Mouse (Mus musculus) MEL (cell line): ENCODE data around the gene Edar. TPM values are rescaled to one million over a fixed set of nuclear protein-coding genes. Genes with fewer than 3 reads are reported as not detected.
"Not testable (repeated sequence)": the region's sequence is repeated elsewhere in the genome, so short reads cannot be mapped to it uniquely, and the experiment has no call there.

Source experiments
- DNase-seq: peaks from one replicate; pipeline ENCODE4 v3.0.0; 2011; ENCODE audit warnings: low read depth, low spot score
- H3K27ac ChIP-seq: 2 replicates; pipeline ENCODE4 v1.5.1; 2012; ENCODE audit warnings: low read depth, mild to moderate bottlenecking, control low read depth, low read length, moderate library complexity; ENCODE audit not compliant: control insufficient read depth
- H3K27me3 ChIP-seq, 2 experiments: fragments of 150-350 bp in 1 of 2; sonication (generic) in 1 of 2; 2 replicates each; pipeline ENCODE4 v1.6.1; 2012; ENCODE audit warnings: low read length in 2 of 2, mild to moderate bottlenecking in 2 of 2, improper control_type of control experiment in 1 of 2, moderate library complexity in 1 of 2; ENCODE audit not compliant: insufficient read depth in 2 of 2, control insufficient read depth in 1 of 2
- H3K36me3 ChIP-seq, 2 experiments: 2 replicates each; pipeline ENCODE4 v1.6.1; 2012 to 2014; ENCODE audit warnings: low read length in 2 of 2, improper control_type of control experiment in 1 of 2, inconsistent platforms in 1 of 2, mild to moderate bottlenecking in 1 of 2; ENCODE audit not compliant: insufficient read depth in 2 of 2, control insufficient read depth in 1 of 2
- H3K4me1 ChIP-seq, 2 experiments: fragments of 150-350 bp in 1 of 2; sonication (generic) in 1 of 2; 2 replicates each; pipeline ENCODE4 v1.6.1; 2012; ENCODE audit warnings: low read length in 2 of 2, improper control_type of control experiment in 1 of 2, mild to moderate bottlenecking in 1 of 2; ENCODE audit not compliant: insufficient read depth in 2 of 2, control insufficient read depth in 1 of 2
- H3K4me3 ChIP-seq, 2 experiments: fragments of 150-350 bp in 1 of 2; sonication (generic) in 1 of 2; 2 replicates each; pipeline ENCODE4 v1.5.1; 2012; ENCODE audit warnings: low read depth in 2 of 2, low read length in 2 of 2, mild to moderate bottlenecking in 2 of 2, moderate library complexity in 2 of 2, control low read depth in 1 of 2, improper control_type of control experiment in 1 of 2; ENCODE audit not compliant: control insufficient read depth in 1 of 2, insufficient read depth in 1 of 2
- H3K79me2 ChIP-seq: 2 replicates; pipeline ENCODE4 v1.6.1; 2012; ENCODE audit warnings: mild to moderate bottlenecking, low read length, moderate library complexity; ENCODE audit not compliant: control insufficient read depth, poor library complexity, insufficient read depth
- H3K9ac ChIP-seq: 2 replicates; pipeline ENCODE4 v1.6.1; 2012; ENCODE audit warnings: low read depth, mild to moderate bottlenecking, control low read depth, low read length, moderate library complexity; ENCODE audit not compliant: control insufficient read depth, poor library complexity, severe bottlenecking
- H3K9me3 ChIP-seq: fragments of 150-350 bp; sonication (generic); replicated peaks from 2 replicates; pipeline ENCODE4 v1.6.1; 2012; ENCODE audit warnings: mild to moderate bottlenecking, low read length, improper control_type of control experiment, moderate library complexity; ENCODE audit not compliant: insufficient read depth
- BHLHE40 ChIP-seq: IDR thresholded peaks from 2 replicates; pipeline ENCODE4 v1.6.1; 2012; ENCODE audit warnings: low read depth, mild to moderate bottlenecking, inconsistent platforms, low read length, improper control_type of control experiment, borderline replicate concordance
- CTCF ChIP-seq, 3 experiments: IDR thresholded peaks in 2 of 3; conservative IDR thresholded peaks in 1 of 3; 2 replicates each; pipeline ENCODE4 v1.5.1; 2011 to 2012; ENCODE audit warnings: low read length in 3 of 3, low read depth in 2 of 3, mild to moderate bottlenecking in 2 of 3, improper control_type of control experiment in 1 of 3, inconsistent platforms in 1 of 3, mixed read lengths in 1 of 3, moderate library complexity in 1 of 3; ENCODE audit not compliant: control insufficient read depth in 1 of 3, insufficient read depth in 1 of 3, poor library complexity in 1 of 3, severe bottlenecking in 1 of 3
- E2F4 ChIP-seq: IDR thresholded peaks from 2 replicates; pipeline ENCODE4 v1.6.1; 2011; ENCODE audit warnings: low read depth, low read length, improper control_type of control experiment, borderline replicate concordance
- JUND ChIP-seq: IDR thresholded peaks from 2 replicates; pipeline ENCODE4 v1.6.1; 2011; ENCODE audit warnings: low read depth, mild to moderate bottlenecking, improper control_type of control experiment, low read length
- MAFK ChIP-seq: IDR thresholded peaks from 2 replicates; pipeline ENCODE4 v1.6.1; 2011; ENCODE audit warnings: low read depth, mild to moderate bottlenecking, low read length, improper control_type of control experiment, borderline replicate concordance
- NRF1 ChIP-seq: IDR thresholded peaks from 2 replicates; pipeline ENCODE4 v1.6.1; 2014; ENCODE audit warnings: low read depth, mild to moderate bottlenecking, inconsistent platforms, low read length, improper control_type of control experiment, moderate library complexity; ENCODE audit not compliant: poor library complexity, insufficient read depth, severe bottlenecking
- POLR2A ChIP-seq, 2 experiments: IDR thresholded peaks; 2 replicates each; pipeline ENCODE4 v1.6.1; 2011 to 2012; ENCODE audit warnings: low read length in 2 of 2, mild to moderate bottlenecking in 2 of 2, control low read depth in 1 of 2, improper control_type of control experiment in 1 of 2, low read depth in 1 of 2, moderate library complexity in 1 of 2; ENCODE audit not compliant: control insufficient read depth in 1 of 2, insufficient read depth in 1 of 2, poor library complexity in 1 of 2
- POLR2AphosphoS5 ChIP-seq: IDR thresholded peaks from 2 replicates; pipeline ENCODE4 v1.6.1; 2012; ENCODE audit warnings: low read depth, borderline replicate concordance, mild to moderate bottlenecking, inconsistent platforms, low read length, moderate library complexity, mixed read lengths
- RAD21 ChIP-seq: IDR thresholded peaks from 2 replicates; pipeline ENCODE4 v1.6.1; 2011; ENCODE audit warnings: mild to moderate bottlenecking, low read depth, low read length, improper control_type of control experiment
- TAL1 ChIP-seq: IDR thresholded peaks from 2 replicates; pipeline ENCODE4 v1.6.1; 2012; ENCODE audit warnings: mild to moderate bottlenecking, inconsistent platforms, low read length, moderate library complexity, mixed read lengths
- UBTF ChIP-seq: IDR thresholded peaks from 2 replicates; pipeline ENCODE4 v1.6.1; 2012; ENCODE audit warnings: low read depth, mild to moderate bottlenecking, inconsistent platforms, low read length, improper control_type of control experiment, moderate library complexity, borderline replicate concordance; ENCODE audit not compliant: insufficient read depth
- USF1 ChIP-seq: IDR thresholded peaks from 2 replicates; pipeline ENCODE4 v1.6.1; 2014; ENCODE audit warnings: low read depth, mild to moderate bottlenecking, inconsistent platforms, low read length, improper control_type of control experiment, moderate library complexity
- ZC3H11A ChIP-seq: IDR thresholded peaks from 2 replicates; pipeline ENCODE4 v1.6.1; 2012; ENCODE audit warnings: low read depth, mild to moderate bottlenecking, inconsistent platforms, low read length, improper control_type of control experiment
- polyA plus RNA-seq, 2 experiments: library from polyadenylated mRNA; stranded (reverse) in 1 of 2; unstranded in 1 of 2; fragments of >175 nt in 1 of 2; fragments of >200 nt in 1 of 2; gene quantifications; 2 replicates each; pipeline versions ENCODE4 v1.2.1 to v1.2.4; 2012; ENCODE audit warnings: low replicate concordance in 2 of 2, low read depth in 1 of 2; ENCODE audit not compliant: insufficient read length in 2 of 2, insufficient read depth in 1 of 2, missing spikeins in 1 of 2
- total RNA-seq: library from RNA; depleted of rRNA; stranded (reverse); fragments of 300-350 nt; gene quantifications from 2 replicates; pipeline ENCODE4 v1.2.3, GENCODE M21; 2012; rRNA removed

The Edar gene
- not detected in 2 replicates for total RNA-seq
- polyA plus RNA-seq, result not detected

GRCm38 (mm10) chr10:58675533-58675932 is at the start of gene Edar:
Gene Edar, minus strand, starts transcription at chr10:58675654.
- no peak for DNase-seq
- TF ChIP-seq E2F4 (no peak), CTCF (IDR thresholded peaks at IDR 0.05 in 2 of 3, conservative IDR thresholded peaks at IDR 0.05 in 1 of 3; ENCODE audit: control insufficient read depth in 1 of 3, insufficient read depth in 1 of 3, low read depth in 2 of 3, low read length in 3 of 3, poor library complexity in 1 of 3, severe bottlenecking in 1 of 3) (peak in 1 of 3 experiments; percentile 41; a peak in 3 of 6 replicates), UBTF (no peak)
- TF ChIP-seq, all 39 proteins: peak for 1
- Histone ChIP-seq H3K4me3 (no peak within 1 kb of the TSS), H3K4me1 (no peaks in the 10 kb centered on the region), H3K27me3 (no peaks in the 10 kb centered on the region), H3K9ac (no peak within 1 kb of the TSS), H3K36me3 (no peaks in the 10 kb centered on the region), H3K9me3 (no peaks in the 10 kb centered on the region), H3K27ac (no peak within 1 kb of the TSS), H3K79me2 (no peaks in the 10 kb centered on the region)

- not testable (repeated sequence) for H3K27ac ChIP-seq, H3K27me3 ChIP-seq, H3K4me3 ChIP-seq, H3K79me2 ChIP-seq, H3K4me1 ChIP-seq, DNase-seq, H3K9ac ChIP-seq, H3K9me3 ChIP-seq, H3K36me3 ChIP-seq
These were observed 42.7 kb upstream of the Edar start, which contains the start of gene Gm17542 for GRCm38 (mm10) chr10:58718110-58718509. Gene Gm17542, minus strand, starts transcription at chr10:58718210.

GRCm38 (mm10) chr10:58714789-58715148 is 39.3 kb upstream of the Edar start:
- H3K4me3 ChIP-seq, result no peak overlapping the region
- H3K79me2 ChIP-seq, result no peaks in the 10 kb centered on the region
- DNase-seq, result no peak
- H3K9ac ChIP-seq, result no peak overlapping the region
- H3K4me1 ChIP-seq, result no peaks in the 10 kb centered on the region
- H3K27me3 ChIP-seq, result no peaks in the 10 kb centered on the region
- no peaks in the 10 kb centered on the region for H3K9me3 ChIP-seq
- H3K27ac ChIP-seq, result no peak overlapping the region
- H3K36me3 ChIP-seq, result no peaks in the 10 kb centered on the region
- TF ChIP-seq RAD21 (no peak), BHLHE40 (no peak), NRF1 (no peak), POLR2A (IDR thresholded peaks at IDR 0.05; ENCODE audit: control insufficient read depth in 1 of 2, insufficient read depth in 1 of 2, low read depth in 1 of 2, low read length in 2 of 2, poor library complexity in 1 of 2) (no peak), ZC3H11A (no peak), JUND (no peak), E2F4 (no peak), TAL1 (no peak), MAFK (no peak), USF1 (no peak), POLR2AphosphoS5 (no peak)
